Mouse (Mus musculus) urinary bladder, adult 18-20 months (tissue): Measurements from ENCODE around the gene Ly86.

Experiments used
- DNase-seq, 2 experiments: peaks; one replicate each; pipeline ENCODE4 v3.0.0; 2022; ENCODE audit warnings: low spot score in 2 of 2, mixed read lengths in 2 of 2

The Ly86 gene

GRCm38 (mm10) chr13:37353868-37354267 lies 8.9 kb downstream of the Ly86 start:
- DNase-seq: no peak

DNA sequence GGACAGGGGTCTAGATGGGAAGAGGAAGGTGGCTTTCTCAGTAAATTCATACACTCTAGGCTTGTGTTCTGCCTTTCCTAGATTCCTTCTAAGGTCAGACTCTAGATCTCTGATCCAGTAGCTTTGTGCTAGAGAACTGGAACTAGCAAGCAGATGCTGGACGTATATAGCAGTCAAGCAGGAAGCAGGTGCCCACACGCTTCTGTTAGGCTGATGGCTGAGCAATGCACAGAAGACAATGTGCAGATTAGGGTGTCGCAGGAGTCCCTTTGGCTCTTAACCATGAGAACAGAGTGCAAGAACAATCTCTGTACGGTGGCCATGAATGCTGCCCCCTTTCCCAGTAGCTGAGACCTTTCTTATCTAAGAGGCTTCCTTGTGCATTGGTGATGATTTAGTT lies 9.4 kb downstream of the Ly86 start:
- no peak for DNase-seq

DNA sequence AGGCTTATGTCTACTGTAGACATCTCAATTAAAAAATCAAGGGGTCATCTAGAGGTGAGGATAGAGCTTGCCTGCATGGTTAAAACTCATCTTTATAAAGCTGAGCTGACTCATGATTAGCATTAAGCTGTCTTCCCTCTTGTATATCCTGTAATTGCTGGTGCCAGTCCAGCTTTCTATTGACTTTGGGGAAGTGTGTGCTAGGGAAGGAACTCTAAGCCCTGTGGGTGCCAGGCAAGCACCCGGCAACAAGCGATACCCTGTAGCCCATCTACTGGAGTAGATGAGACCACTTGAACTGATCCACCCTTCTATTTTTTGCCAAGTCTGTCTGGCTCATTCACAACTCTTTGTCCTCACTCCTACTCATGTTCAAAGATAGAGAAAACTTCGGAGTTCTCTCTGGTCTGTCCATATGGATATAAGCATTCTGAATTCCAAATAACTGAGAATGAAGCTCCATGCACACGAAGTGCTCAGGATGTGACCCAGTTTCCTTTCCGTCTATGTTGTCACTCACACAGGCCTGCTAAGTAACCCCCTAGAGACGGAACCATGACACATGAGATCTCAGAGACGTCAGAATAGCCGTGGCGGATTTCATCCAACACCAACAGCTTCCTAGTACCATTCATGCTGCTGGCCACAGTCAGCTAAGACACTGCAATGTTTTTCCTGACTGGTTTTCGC lies 10.8 kb downstream of the Ly86 start:
- no peak for DNase-seq

GRCm38 (mm10) chr13:37356549-37356948 lies 11.5 kb downstream of the Ly86 start:
- DNase-seq: no peak

DNA sequence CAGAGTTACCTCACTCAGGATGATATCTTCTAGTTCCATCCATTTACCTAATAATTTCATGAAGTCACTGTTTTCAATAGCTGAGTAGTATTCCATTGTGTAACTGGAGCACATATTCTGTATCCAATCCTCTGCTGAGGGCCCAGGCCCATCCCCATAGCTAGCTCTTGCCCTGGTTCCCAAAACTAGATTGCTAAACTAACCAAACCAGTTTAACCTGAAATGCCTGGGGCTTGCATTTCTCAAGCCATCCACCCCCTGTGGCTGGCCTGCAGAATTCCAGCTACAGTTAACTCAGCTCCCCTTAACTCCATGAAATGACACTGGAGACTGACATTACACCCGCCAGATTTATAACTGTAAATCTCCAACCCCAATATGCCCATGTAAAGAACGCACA lies 13.1 kb downstream of the Ly86 start:
- peak in 1 of 2 experiments; percentile 15 for DNase-seq

- DNase-seq: no peak
These were observed 16.2 kb downstream of the Ly86 start for GRCm38 (mm10) chr13:37361249-37361648.

- DNase-seq: no peak
These were observed 19.3 kb downstream of the Ly86 start for GRCm38 (mm10) chr13:37364351-37364750.

GRCm38 (mm10) chr13:37376411-37376810 lies 31.4 kb downstream of the Ly86 start:
- DNase-seq: no peak

DNA sequence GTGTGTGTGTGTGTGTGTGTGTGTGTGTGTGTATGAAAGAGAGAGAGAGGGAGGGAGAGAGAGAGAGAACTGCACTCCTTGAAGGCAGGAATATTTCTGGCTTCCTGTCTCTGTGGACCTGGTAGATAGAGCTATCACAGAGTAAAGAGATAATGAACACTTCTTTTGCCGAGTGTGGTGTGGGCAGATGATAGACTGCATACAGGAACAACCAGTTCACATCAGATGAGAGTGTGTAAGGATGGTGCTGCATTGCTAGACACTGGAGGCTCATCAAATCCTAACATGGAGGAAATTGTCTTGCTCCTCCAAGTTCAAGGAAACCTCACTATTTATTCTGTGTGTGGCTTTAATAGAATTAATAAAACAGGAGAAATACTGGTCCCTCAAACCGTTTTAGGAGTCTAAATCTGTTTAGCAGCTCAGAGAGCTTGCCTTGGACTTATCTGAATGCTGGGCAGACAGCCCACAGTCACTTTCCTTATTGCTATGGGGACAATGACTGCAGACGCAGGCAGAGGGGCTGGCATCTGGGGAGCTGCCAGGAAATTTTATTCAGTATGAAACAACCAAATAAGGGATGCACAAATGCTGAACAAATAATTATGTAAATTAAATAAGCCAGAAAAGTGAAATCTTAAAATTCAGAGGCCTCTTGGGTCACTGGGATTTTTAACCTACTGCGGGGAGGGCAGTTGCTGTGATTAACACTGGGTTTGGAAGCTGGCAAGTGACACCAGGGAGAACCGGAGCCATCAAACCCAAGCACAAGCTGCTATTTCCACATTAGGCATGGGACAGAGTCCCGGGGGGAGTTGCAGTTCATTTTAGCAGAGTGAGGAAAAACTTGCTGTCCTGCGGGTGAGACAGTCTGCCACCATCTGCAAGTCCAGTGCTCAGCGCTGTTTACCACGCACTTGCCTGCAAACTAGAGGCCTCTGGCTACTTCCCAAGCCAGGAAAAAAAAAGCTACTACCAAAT lies 43.5 kb downstream of the Ly86 start:
- no peak for DNase-seq

DNA sequence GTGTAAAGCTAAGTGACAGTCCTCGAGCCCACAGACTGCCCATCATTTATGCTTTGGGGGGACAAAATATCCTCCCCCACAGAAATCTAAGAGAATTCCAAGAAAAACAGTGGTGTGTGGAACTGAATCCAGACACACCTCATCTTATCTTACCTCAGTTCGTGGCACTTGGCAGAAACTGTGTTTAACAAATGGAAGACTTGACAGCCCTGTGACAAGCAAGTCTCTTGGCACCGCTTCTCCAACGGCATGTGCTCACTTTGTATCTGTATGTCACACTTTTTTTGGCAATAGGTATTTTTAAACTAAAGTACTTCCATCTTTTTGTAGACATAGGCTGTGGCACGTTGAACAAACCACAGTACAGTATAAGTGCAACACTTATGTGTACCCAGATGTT lies 44.3 kb downstream of the Ly86 start:
- no peak for DNase-seq

GRCm38 (mm10) chr13:37398791-37399190 lies 53.8 kb downstream of the Ly86 start:
- DNase-seq: no peak

DNA sequence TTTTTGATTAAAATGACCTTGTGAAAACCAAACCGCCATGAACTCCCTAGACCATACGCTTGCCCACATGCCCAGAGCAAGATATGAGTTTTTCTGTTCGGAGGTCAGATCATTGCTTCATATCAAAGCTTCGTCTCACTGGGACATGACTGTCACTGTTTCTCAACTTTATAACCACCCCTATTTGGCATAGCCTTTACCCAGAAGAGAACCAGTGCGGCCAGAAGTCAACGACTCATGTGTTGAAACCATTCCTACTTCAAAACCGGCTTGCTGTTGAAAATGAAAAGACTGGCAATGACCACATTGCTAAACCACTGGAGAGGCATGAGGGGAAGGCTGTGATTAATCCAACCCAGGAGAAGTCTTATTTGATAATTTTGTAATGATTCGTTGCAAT lies 54.3 kb downstream of the Ly86 start:
- DNase-seq: no peak

- no peak for DNase-seq
These were observed 57.4 kb downstream of the Ly86 start for GRCm38 (mm10) chr13:37402421-37402820.

DNA sequence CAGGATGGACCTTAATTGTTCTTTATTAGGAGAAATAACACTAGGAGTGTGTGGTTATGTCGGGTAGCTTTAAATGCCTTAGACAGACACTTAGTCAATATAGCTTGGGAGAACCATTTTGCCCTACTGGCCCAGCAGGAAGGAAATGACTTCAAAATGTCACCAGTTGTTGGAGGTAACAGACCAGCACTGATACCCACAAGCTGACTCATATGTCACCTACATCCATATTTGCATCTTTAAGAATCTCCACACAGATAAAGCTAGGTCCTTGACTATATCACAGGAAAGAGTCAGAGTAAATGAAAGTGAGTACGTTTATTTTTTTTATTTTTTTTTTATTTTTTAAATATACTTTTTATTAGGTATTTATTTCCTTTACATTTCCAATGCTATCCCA lies 58.7 kb downstream of the Ly86 start:
- no peak for DNase-seq

- DNase-seq: no peak
These were observed 70.7 kb downstream of the Ly86 start for GRCm38 (mm10) chr13:37415696-37416095.

DNA sequence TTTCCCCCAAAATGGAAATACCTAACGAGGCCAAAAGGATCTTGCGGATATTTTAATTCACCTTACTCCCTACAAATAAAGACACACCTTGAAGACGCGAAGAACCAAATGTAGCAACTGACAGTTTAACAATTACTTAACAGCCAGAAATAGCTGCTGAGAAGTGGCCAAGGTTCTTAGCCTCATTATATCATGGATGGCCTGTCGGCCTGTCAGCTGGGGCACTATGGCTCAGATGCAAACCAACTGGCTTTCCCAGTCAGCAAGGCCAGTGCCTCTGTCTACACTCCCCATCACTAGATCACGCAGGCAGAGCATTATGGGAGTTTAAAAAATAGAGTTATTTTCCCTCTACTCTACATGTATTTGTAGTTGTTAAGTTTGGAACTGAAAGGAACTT lies 78.4 kb downstream of the Ly86 start:
- DNase-seq: no peak

- no peak for DNase-seq
These were observed 79.9 kb downstream of the Ly86 start for GRCm38 (mm10) chr13:37424904-37425303.

DNA sequence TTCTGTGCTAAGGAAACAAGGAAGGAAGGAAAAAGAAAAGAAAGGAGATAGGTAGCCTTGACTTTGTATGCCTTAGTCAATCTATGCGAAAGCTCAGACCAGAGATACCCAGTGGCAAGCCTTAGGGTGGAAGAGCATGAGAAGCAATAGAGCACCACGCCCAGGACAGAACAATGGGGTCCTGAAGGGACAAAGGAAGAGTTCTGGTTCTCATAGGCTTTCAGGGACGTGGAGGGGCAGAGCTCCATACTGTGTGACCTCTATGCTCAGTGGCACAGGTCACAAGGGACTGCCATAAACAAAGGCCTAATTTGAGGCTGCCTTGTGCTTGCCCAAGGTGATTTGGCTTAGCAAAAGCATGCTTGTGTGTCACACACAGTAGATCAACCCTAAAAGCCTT lies 80.4 kb downstream of the Ly86 start:
- DNase-seq: no peak

- no peak for DNase-seq
These were observed 81.7 kb downstream of the Ly86 start for GRCm38 (mm10) chr13:37426578-37427336.

- DNase-seq: no peak
These were observed 83.5 kb downstream of the Ly86 start for GRCm38 (mm10) chr13:37428496-37428895.

DNA sequence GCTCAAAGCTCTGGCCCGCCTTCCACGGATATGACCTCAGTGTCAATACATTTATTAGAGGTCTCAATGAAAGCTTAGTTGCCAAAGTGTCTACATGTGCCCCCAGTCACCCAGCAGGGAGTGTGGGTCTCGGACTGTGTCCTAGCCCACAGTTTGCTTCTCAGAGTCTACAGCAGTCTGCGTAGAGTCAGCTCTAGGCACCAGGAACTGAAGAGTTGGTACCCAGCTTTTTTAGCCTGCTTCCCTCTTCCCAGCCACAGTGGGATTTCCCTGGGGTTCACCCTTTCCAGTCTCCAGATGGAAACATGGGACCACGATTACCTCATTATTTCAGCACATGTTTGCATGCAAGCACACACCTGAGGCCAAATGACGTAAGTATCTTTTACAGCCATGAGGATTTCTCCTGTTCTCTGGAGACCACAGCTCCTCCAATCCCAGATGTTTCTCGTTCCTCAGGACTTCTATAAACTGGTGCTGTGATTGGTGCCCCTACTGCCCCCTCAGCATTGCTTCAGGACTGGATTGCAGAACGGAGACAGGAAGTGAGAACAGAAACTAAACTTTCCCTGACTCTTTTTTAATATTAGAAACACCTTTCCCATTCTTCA lies 84.8 kb downstream of the Ly86 start:
- no peak for DNase-seq

DNA sequence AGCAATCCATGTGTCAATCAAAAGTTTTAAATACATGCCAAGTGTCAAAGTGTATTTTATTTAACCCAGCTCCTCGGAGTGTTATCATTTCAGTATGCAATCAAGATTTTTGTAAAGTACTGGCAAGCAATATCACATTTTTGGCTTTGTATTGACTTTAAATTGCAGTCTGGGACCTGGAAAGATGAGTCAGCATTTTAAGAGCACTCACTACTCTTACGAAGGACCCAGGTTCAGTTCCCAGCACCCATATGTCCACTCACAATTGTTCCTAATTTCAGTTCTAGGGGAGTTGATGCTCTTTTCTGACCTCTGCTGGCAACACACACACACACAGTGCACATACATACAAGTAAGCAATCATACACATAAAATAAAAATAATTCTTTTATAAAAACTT lies 86.7 kb downstream of the Ly86 start:
- DNase-seq: no peak
